Mouse (Mus musculus) hindbrain, embryonic 16.5 days (tissue): ENCODE measurements around the gene Wipf2. TPM values are rescaled to one million over a fixed set of nuclear protein-coding genes. Genes with fewer than 3 reads are reported as not detected.
"Not testable (repeated sequence)": the region's sequence is repeated elsewhere in the genome, so short reads cannot be mapped to it uniquely, and the experiment has no call there.

ENCODE experiments used
- ATAC-seq: fragments of 200-750 bp; cut with Nextera tagmentation; 2 replicates; pipeline ENCODE4 v1.8.0; 2017; ENCODE audit warnings: moderate TSS enrichment, moderate library complexity
- H3K27ac ChIP-seq: fragments of 300-500 bp; sonication (generic); 2 replicates; pipeline ENCODE4 v1.5.1; 2014; ENCODE audit warnings: low read depth, mild to moderate bottlenecking, control low read depth, low read length, moderate library complexity
- H3K27me3 ChIP-seq: fragments of 300-500 bp; sonication (generic); replicated peaks from 2 replicates; pipeline ENCODE4 v1.6.1; 2014; ENCODE audit warnings: low read length; ENCODE audit not compliant: control insufficient read depth, insufficient read depth
- H3K36me3 ChIP-seq: fragments of 300-500 bp; sonication (generic); 2 replicates; pipeline ENCODE4 v1.6.1; 2014; ENCODE audit warnings: mild to moderate bottlenecking, low read length, moderate library complexity, mixed read lengths; ENCODE audit not compliant: control insufficient read depth, insufficient read depth
- H3K4me1 ChIP-seq: fragments of 300-500 bp; sonication (generic); 2 replicates; pipeline ENCODE4 v1.6.1; 2014; ENCODE audit warnings: low read depth, low read length; ENCODE audit not compliant: control insufficient read depth, insufficient read depth
- H3K4me2 ChIP-seq: fragments of 300-500 bp; sonication (generic); 2 replicates; pipeline ENCODE4 v1.6.1; 2014; ENCODE audit warnings: mild to moderate bottlenecking, low read length, control low read depth, moderate library complexity
- H3K4me3 ChIP-seq: fragments of 300-500 bp; sonication (generic); 2 replicates; pipeline ENCODE4 v1.5.1; 2014; ENCODE audit warnings: mild to moderate bottlenecking, low read length, control low read depth, moderate library complexity
- H3K9ac ChIP-seq: fragments of 300-500 bp; sonication (generic); 2 replicates; pipeline ENCODE4 v1.6.1; 2014; ENCODE audit warnings: low read depth, mild to moderate bottlenecking, control low read depth, low read length, moderate library complexity
- H3K9me3 ChIP-seq: fragments of 300-500 bp; sonication (generic); 2 replicates; pipeline ENCODE4 v1.6.1; 2014; ENCODE audit warnings: mild to moderate bottlenecking, low read length, moderate library complexity; ENCODE audit not compliant: control insufficient read depth
- WGBS: fragments of 180-500 bp; shearing (Covaris S2); extraction: QIAGEN DNeasy Blood & Tissue Kit; methylation state at CpG from one replicate; pipeline ENCODE4 v1.1.7; 2014; 5-methylcytosine and 5-hydroxymethylcytosine counted together
- polyA plus RNA-seq: library from polyadenylated mRNA; unstranded; fragments of >200 nt; fragmentation: Nextera tagmentation; extraction: Ambion mirVana; gene quantifications from 2 replicates; pipeline ENCODE4 v1.2.1, GENCODE M21; 2015

Wipf2 gene
- polyA plus RNA-seq, 1 experiment from 2014 or later = 4.1 TPM

- ATAC-seq = no peak; the same call in 1 of the 2 replicates
- H3K27ac ChIP-seq = peak overlapping the region; percentile 58
Observed at GRCm38 (mm10) chr11:98930773-98931512, 67.5 kb downstream of the Wipf2 start.

DNA sequence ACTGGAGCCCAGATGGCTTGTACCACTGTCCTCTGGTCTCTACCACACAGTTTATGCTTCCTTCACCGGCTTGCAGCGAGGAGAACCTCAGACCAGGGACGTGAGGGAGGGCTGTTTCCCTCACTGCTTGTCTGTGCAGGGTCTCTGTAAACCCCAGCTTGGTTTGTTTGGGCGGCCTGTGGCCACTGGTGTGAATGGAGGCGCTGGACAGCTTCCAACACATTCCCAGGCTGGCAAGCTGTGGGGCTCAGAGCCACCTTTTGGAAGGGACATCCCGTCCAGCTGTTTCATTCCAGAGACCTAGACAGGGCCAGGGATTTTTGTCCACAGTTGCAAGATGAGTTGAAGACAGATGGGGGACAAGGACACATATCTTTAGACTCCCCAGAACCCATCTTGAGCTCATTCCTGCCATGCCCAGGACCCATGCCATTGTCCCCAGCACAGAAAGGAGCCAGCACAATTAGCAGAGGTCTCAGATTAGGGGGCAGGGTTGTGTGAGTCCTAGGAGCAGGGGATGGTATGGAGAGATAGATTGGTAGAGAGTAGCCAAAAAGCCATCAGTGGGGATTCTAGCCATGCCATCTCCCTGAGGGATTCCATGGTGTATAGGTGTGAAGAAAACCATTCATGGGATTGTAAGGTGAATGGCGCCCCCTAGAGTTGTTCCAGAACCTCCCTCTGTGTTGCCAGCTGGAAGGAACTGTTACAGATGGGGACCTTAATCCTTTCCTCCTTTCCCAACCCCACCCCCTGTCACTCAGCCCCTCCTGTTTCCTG is 68.3 kb downstream of the Wipf2 start:
- no peak overlapping the region for H3K4me3 ChIP-seq
- H3K27me3 ChIP-seq = no peaks in the 10 kb centered on the region
- H3K9ac ChIP-seq = 0 out of 2 replicates have a peak overlapping the region, but pooled peaks have one; percentile 30
- H3K9me3 ChIP-seq = no peaks in the 10 kb centered on the region
- no peaks in the 10 kb centered on the region for H3K36me3 ChIP-seq
- WGBS = 21% methylated on average over 7 of the region's 7 CpGs
- peak overlapping the region; percentile 58 for H3K27ac ChIP-seq
- H3K4me1 ChIP-seq = peaks cover 63% of the 10 kb centered on the region
- H3K4me2 ChIP-seq = no peak overlapping the region
- ATAC-seq = no peak

More at GRCm38 (mm10) chr11:98930773-98931512, 67.5 kb downstream of the Wipf2 start:
- H3K4me1 ChIP-seq = peaks cover 63% of the 10 kb centered on the region
- 31% methylated on average over 10 of the region's 10 CpGs for WGBS
- no peak overlapping the region for H3K4me2 ChIP-seq
- H3K4me3 ChIP-seq = no peak overlapping the region
- 0 out of 2 replicates have a peak overlapping the region, but pooled peaks have one; percentile 30 for H3K9ac ChIP-seq
- H3K36me3 ChIP-seq = no peaks in the 10 kb centered on the region
- no peaks in the 10 kb centered on the region for H3K9me3 ChIP-seq
- H3K27me3 ChIP-seq = no peaks in the 10 kb centered on the region

DNA sequence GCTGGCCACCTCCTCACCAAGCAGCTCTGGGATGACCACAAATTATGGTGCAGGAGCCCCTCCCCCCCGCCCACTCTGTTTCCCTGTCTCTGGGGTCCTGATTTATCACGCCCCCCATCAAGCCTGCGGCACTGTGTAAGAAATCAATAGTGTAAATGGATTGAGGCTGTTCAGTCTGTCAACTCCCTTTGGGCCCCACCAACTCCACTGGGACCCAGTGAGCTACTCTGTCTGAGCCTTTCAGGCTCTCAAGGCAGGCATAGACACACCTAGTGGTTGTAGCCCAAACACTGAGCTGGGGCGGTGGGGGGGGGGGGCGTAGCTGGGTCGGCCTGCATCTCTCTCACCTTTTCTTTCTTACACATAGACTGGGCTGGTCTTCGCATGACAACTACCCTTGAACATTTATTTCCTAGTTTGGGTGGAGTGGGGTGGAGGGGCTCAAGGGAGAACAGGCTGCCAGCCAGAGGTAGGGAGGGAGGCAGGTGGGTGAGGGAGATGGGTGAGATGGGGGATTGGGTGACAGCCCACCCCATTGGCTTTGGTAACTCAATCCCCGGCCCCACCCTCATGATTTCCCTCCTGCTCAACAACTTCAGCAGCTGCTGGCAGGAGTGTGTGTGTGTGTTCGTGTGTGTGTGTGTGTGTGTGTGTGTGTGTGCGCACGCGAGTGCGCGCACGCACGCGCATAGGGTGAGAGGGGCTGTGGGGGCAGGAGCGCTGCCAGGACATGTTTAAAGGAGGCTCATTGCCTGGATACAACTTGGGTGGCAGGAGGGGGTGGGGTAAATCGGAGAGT is 69.1 kb downstream of the Wipf2 start:
- Histone ChIP-seq H3K9ac (no peak overlapping the region), H3K36me3 (no peaks in the 10 kb centered on the region), H3K27ac (no peak overlapping the region), H3K4me3 (no peak overlapping the region), H3K27me3 (no peaks in the 10 kb centered on the region), H3K9me3 (no peaks in the 10 kb centered on the region), H3K4me1 (peaks cover 66% of the 10 kb centered on the region), H3K4me2 (no peak overlapping the region; the same call in 1 of the 2 replicates)
- no peak for ATAC-seq
- 32% methylated on average over 19 of the region's 19 CpGs for WGBS

DNA sequence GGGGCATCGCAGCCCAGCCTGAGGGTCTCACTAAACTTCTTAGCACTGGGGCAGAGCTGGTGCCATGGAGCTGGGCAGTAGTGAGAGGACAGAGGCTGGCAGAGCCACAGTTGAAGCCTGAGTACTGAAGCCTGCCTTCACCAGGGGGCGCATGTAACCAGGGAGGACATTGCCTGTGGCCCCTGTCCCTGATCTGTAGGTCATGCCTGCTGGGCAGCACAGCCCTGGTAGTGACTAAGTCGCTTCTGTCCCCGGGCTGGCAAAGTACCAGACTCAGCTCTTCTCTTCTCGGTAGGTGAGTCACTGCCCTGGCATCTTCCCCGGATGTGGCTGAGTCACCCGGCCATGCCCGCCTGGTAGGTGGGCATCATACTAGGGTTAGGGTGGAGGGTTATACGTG is 69.7 kb downstream of the Wipf2 start:
- H3K9me3 ChIP-seq = no peaks in the 10 kb centered on the region
- WGBS = 41% methylated on average over 9 of the region's 9 CpGs
- peaks cover 65% of the 10 kb centered on the region for H3K4me1 ChIP-seq
- H3K36me3 ChIP-seq = no peaks in the 10 kb centered on the region
- ATAC-seq = no peak
- no peak overlapping the region for H3K27ac ChIP-seq
- no peak overlapping the region for H3K9ac ChIP-seq
- H3K4me2 ChIP-seq = no peak overlapping the region
- no peaks in the 10 kb centered on the region for H3K27me3 ChIP-seq
- H3K4me3 ChIP-seq = no peak overlapping the region

GRCm38 (mm10) chr11:98933847-98934246 is 70.4 kb downstream of the Wipf2 start:
- peaks cover 60% of the 10 kb centered on the region for H3K4me1 ChIP-seq
- ATAC-seq, H3K4me3 ChIP-seq, H3K27ac ChIP-seq, H3K4me2 ChIP-seq, H3K9ac ChIP-seq, H3K9me3 ChIP-seq, H3K27me3 ChIP-seq, H3K36me3 ChIP-seq: not testable (repeated sequence)
- WGBS = 84% methylated on average over 2 of the region's 2 CpGs

GRCm38 (mm10) chr11:98934367-98934766 is 70.9 kb downstream of the Wipf2 start:
- H3K36me3 ChIP-seq = no peaks in the 10 kb centered on the region
- no peak overlapping the region for H3K27ac ChIP-seq
- no peaks in the 10 kb centered on the region for H3K9me3 ChIP-seq
- H3K4me1 ChIP-seq = peaks cover 60% of the 10 kb centered on the region
- no peak for ATAC-seq
- no peak overlapping the region for H3K9ac ChIP-seq
- no peaks in the 10 kb centered on the region for H3K27me3 ChIP-seq
- H3K4me3 ChIP-seq = no peak overlapping the region
- WGBS = 90% methylated on average over 3 of the region's 3 CpGs
- H3K4me2 ChIP-seq = no peak overlapping the region

DNA sequence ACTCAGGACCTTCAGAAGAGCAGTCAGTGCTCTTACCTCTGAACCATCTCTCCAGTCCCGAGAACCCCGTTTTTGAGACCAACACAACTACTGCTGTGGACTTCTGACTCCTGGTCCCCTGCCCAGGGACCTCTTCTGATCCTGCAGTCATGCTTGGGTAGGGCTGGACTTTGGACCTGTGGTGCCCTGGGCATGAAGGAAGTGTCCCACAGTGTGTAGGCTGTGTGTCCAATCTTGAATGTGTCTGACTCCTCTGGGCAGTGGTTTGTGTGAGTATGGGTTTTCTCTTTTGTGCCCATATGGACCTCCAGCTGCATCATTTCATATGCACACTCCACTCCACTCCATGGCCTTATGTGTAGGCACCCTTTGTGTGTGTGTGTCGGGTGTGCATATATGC is 71.7 kb downstream of the Wipf2 start:
- Histone ChIP-seq H3K9ac (no peak overlapping the region), H3K27ac (no peak overlapping the region), H3K9me3 (no peaks in the 10 kb centered on the region), H3K36me3 (no peaks in the 10 kb centered on the region), H3K4me3 (no peak overlapping the region), H3K4me2 (no peak overlapping the region), H3K4me1 (peaks cover 60% of the 10 kb centered on the region), H3K27me3 (no peaks in the 10 kb centered on the region)
- 95% methylated on average over 3 of the region's 3 CpGs for WGBS
- ATAC-seq = no peak

- Histone ChIP-seq H3K9ac (peak overlapping the region; percentile 66), H3K4me1 (peaks cover 60% of the 10 kb centered on the region), H3K9me3 (no peaks in the 10 kb centered on the region), H3K36me3 (no peaks in the 10 kb centered on the region), H3K27me3 (no peaks in the 10 kb centered on the region), H3K4me2 (peak overlapping the region; percentile 93), H3K27ac (no peak overlapping the region), H3K4me3 (no peak overlapping the region)
- 5% methylated on average over 28 of the region's 29 CpGs for WGBS
- ATAC-seq = no peak
Observed at GRCm38 (mm10) chr11:98936170-98936569, 72.7 kb downstream of the Wipf2 start.
